Comparison of ENCODE assay signal across 7 mouse cellular contexts in genomic region chr11:73326485-73326886, GRCm38 (mm10). TPM values are rescaled to one million over a fixed set of nuclear protein-coding genes. Genes with fewer than 3 reads are reported as not detected.
DNase-seq lines count a peak whose midpoint lies in the region; ATAC-seq and TF ChIP-seq lines count a peak whose summit lies in the region.

No protein-coding gene starts in this region.

- peak; percentile 38 for DNase-seq in 3134 (ENCODE audit: extremely low read depth, insufficient read length, low spot score)
- peak; percentile 71 for DNase-seq in kidney, adult 18-20 months
- DNase-seq in natural killer cell, adult 2 months (ENCODE audit: low spot score in 2 of 2) = no peak
- DNase-seq in layer of hippocampus, adult 9-11 months = no peak
- DNase-seq in midbrain, embryonic 10.5 days (ENCODE audit: low spot score) = no peak

- WGBS in liver, embryonic 16.5 days (ENCODE audit: insufficient replicate concordance) = 25% methylated on average over 12 of the region's 12 CpGs
- WGBS in midbrain, embryonic 10.5 days = 71% methylated on average over 12 of the region's 12 CpGs

- H3K79me2 ChIP-seq in C2C12 (ENCODE audit: control insufficient read depth, insufficient read depth) = no peaks in the 10 kb centered on the region

- no peak overlapping the region for H3K4me3 ChIP-seq in C2C12 (ENCODE audit: insufficient read depth, poor library complexity, severe bottlenecking)
- peak overlapping the region; percentile 31 for H3K4me3 ChIP-seq in liver, embryonic 16.5 days (ENCODE audit: low read depth, low read length)
- no peak overlapping the region for H3K4me3 ChIP-seq in midbrain, embryonic 10.5 days

- H3ac ChIP-seq in C2C12 (ENCODE audit: control insufficient read depth, insufficient read length, low read depth) = peak overlapping the region; percentile 23

- H3K79me3 ChIP-seq in C2C12 (ENCODE audit: low read depth) = no peaks in the 10 kb centered on the region

- H3K4me1 ChIP-seq in liver, embryonic 16.5 days (ENCODE audit: control insufficient read depth, low read depth, low read length) = no peaks in the 10 kb centered on the region
- no peaks in the 10 kb centered on the region for H3K4me1 ChIP-seq in midbrain, embryonic 10.5 days

- ATAC-seq in liver, embryonic 16.5 days (ENCODE audit: low read depth) = peak; percentile 91

- H3K27me3 ChIP-seq in C2C12 (ENCODE audit: control insufficient read depth, insufficient read depth, insufficient read length) = no peaks in the 10 kb centered on the region
- H3K27me3 ChIP-seq in liver, embryonic 16.5 days (ENCODE audit: control insufficient read depth, insufficient read depth, low read depth, low read length) = no peaks in the 10 kb centered on the region
- H3K27me3 ChIP-seq in midbrain, embryonic 10.5 days (ENCODE audit: low read depth, poor library complexity, severe bottlenecking) = no peaks in the 10 kb centered on the region

- TF ChIP-seq CTCF in C2C12 (IDR thresholded peaks at IDR 0.05; ENCODE audit: control insufficient read depth, insufficient read depth, insufficient read length) = no peak

- H3K36me3 ChIP-seq in C2C12 (ENCODE audit: control insufficient read depth, insufficient read depth) = no peaks in the 10 kb centered on the region
- H3K36me3 ChIP-seq in liver, embryonic 16.5 days (ENCODE audit: control insufficient read depth, insufficient read depth) = no peaks in the 10 kb centered on the region
- H3K36me3 ChIP-seq in midbrain, embryonic 10.5 days = no peaks in the 10 kb centered on the region

- H3K4me2 ChIP-seq in liver, embryonic 16.5 days (ENCODE audit: low read depth, low read length) = no peak overlapping the region

- peak overlapping the region; percentile 2; the same call in 1 of the 2 replicates for H3K27ac ChIP-seq in liver, embryonic 16.5 days (ENCODE audit: low read length)
- no peak overlapping the region for H3K27ac ChIP-seq in midbrain, embryonic 10.5 days (replicated peaks)

- no peaks in the 10 kb centered on the region for H3K9me3 ChIP-seq in liver, embryonic 16.5 days (replicated peaks; ENCODE audit: control insufficient read depth, low read length)
- H3K9me3 ChIP-seq in midbrain, embryonic 10.5 days (replicated peaks) = peaks cover 9% of the 10 kb centered on the region; the same call in 1 of the 2 replicates

- no peak overlapping the region for H3K9ac ChIP-seq in liver, embryonic 16.5 days (ENCODE audit: low read depth, low read length)

TF ChIP-seq in C2C12, 6 proteins besides CTCF, POLR2A, EP300 and RAD21:
- TF ChIP-seq USF1 (IDR thresholded peaks at IDR 0.05; ENCODE audit: low read depth) (no peak), FOSL1 (IDR thresholded peaks at IDR 0.05; ENCODE audit: insufficient read depth, low read length, poor library complexity, severe bottlenecking) (no peak), MAX (IDR thresholded peaks at IDR 0.05) (no peak), MYOD1 (IDR thresholded peaks at IDR 0.05; ENCODE audit: control insufficient read depth, insufficient read length, low read depth) (no peak), CEBPB (IDR thresholded peaks at IDR 0.05; ENCODE audit: low read depth) (no peak), MYOG (IDR thresholded peaks at IDR 0.05; ENCODE audit: control insufficient read depth, extremely low read depth, insufficient read length) (no peak)

RNA-seq across cellular contexts. Expression of gene Aspa, which starts 2.9 kb away (rescaled TPM):
- polyA plus RNA-seq in C2C12 (2012; fragmentation: generic; extraction: Trizol) = 0.60 TPM
- polyA plus RNA-seq in liver, embryonic 16.5 days (2015; fragmentation: Nextera tagmentation; extraction: Ambion mirVana) = 3.0 and 4.0 TPM in 2 replicates
- polyA plus RNA-seq in midbrain, embryonic 10.5 days (2016; fragmentation: Nextera tagmentation; extraction: Ambion mirVana) = 0.17 TPM in 1 of 2 replicates, not detected in the other

RNA-seq across cellular contexts. Expression of gene Gm49340, which starts 3.1 kb away (rescaled TPM):
- polyA plus RNA-seq in C2C12 (2012; fragmentation: generic; extraction: Trizol) = not detected
- not detected in 2 replicates for polyA plus RNA-seq in liver, embryonic 16.5 days (2015; fragmentation: Nextera tagmentation; extraction: Ambion mirVana)
- polyA plus RNA-seq in midbrain, embryonic 10.5 days (2016; fragmentation: Nextera tagmentation; extraction: Ambion mirVana) = not detected in 2 replicates

RNA-seq across cellular contexts. Expression of gene Spata22, which starts 3.1 kb away (rescaled TPM):
- not detected for polyA plus RNA-seq in C2C12 (2012; fragmentation: generic; extraction: Trizol)
- polyA plus RNA-seq in liver, embryonic 16.5 days (2015; fragmentation: Nextera tagmentation; extraction: Ambion mirVana) = 3.2 and 3.3 TPM in 2 replicates
- not detected in 2 replicates for polyA plus RNA-seq in midbrain, embryonic 10.5 days (2016; fragmentation: Nextera tagmentation; extraction: Ambion mirVana)

RNA-seq across cellular contexts. Expression of gene Olfr20, which starts 24.1 kb away (rescaled TPM):
- not detected for polyA plus RNA-seq in C2C12 (2012; fragmentation: generic; extraction: Trizol)
- polyA plus RNA-seq in liver, embryonic 16.5 days (2015; fragmentation: Nextera tagmentation; extraction: Ambion mirVana) = 0.08 and 0.22 TPM in 2 replicates
- not detected in 2 replicates for polyA plus RNA-seq in midbrain, embryonic 10.5 days (2016; fragmentation: Nextera tagmentation; extraction: Ambion mirVana)

RNA-seq across cellular contexts. Expression of gene Olfr376, which starts 44.6 kb away (rescaled TPM):
- not detected for polyA plus RNA-seq in C2C12 (2012; fragmentation: generic; extraction: Trizol)
- not detected in 2 replicates for polyA plus RNA-seq in liver, embryonic 16.5 days (2015; fragmentation: Nextera tagmentation; extraction: Ambion mirVana)
- polyA plus RNA-seq in midbrain, embryonic 10.5 days (2016; fragmentation: Nextera tagmentation; extraction: Ambion mirVana) = not detected in 2 replicates

Comparison
In these comparisons a context has a peak if more than half of its experiments do, and no peak if none do; other contexts are left out.
1. DNase-seq: peak in 3134 (single experiment) and kidney, adult 18-20 months (single experiment); none in natural killer cell, adult 2 months (0 of 2), layer of hippocampus, adult 9-11 months (single experiment) and midbrain, embryonic 10.5 days (single experiment).